Mouse (Mus musculus) embryonic facial prominence, embryonic 12.5 days (tissue): Measurements from ENCODE around the gene Aprt. TPM values are rescaled to one million over a fixed set of nuclear protein-coding genes. Genes with fewer than 3 reads are reported as not detected.

Source experiments
- ATAC-seq: fragments of 200-750 bp; cut with Nextera tagmentation; 2 replicates; pipeline ENCODE4 v1.8.0; 2017; ENCODE audit not compliant: insufficient number of reproducible peaks, insufficient read depth, low FRiP score, low TSS enrichment
- H3K27ac ChIP-seq: fragments of 300-500 bp; sonication (generic); 2 replicates; pipeline ENCODE4 v1.5.1; 2016; ENCODE audit warnings: mild to moderate bottlenecking
- H3K27me3 ChIP-seq: fragments of 300-500 bp; sonication (generic); 2 replicates; pipeline ENCODE4 v1.6.1; 2016; ENCODE audit warnings: mild to moderate bottlenecking, moderate library complexity
- H3K36me3 ChIP-seq: fragments of 300-500 bp; sonication (generic); 2 replicates; pipeline ENCODE4 v1.6.1; 2016; ENCODE audit warnings: mild to moderate bottlenecking
- H3K4me1 ChIP-seq: fragments of 300-500 bp; sonication (generic); 2 replicates; pipeline ENCODE4 v1.6.1; 2016
- H3K4me2 ChIP-seq: fragments of 300-500 bp; sonication (generic); replicated peaks from 2 replicates; pipeline ENCODE4 v1.6.1; 2016; ENCODE audit warnings: mild to moderate bottlenecking, moderate library complexity
- H3K4me3 ChIP-seq: fragments of 300-500 bp; sonication (generic); 2 replicates; pipeline ENCODE4 v1.5.1; 2016; ENCODE audit warnings: mild to moderate bottlenecking
- H3K9ac ChIP-seq: fragments of 300-500 bp; sonication (generic); 2 replicates; pipeline ENCODE4 v1.6.1; 2016; ENCODE audit warnings: mild to moderate bottlenecking, moderate library complexity
- H3K9me3 ChIP-seq: fragments of 300-500 bp; sonication (generic); 2 replicates; pipeline ENCODE4 v1.6.1; 2016; ENCODE audit warnings: mild to moderate bottlenecking, moderate library complexity
- WGBS: fragments of 180-500 bp; shearing (Covaris S2); methylation state at CpG from one replicate; pipeline ENCODE4 v1.1.7; 2016; 5-methylcytosine and 5-hydroxymethylcytosine counted together
- polyA plus RNA-seq: library from polyadenylated mRNA; unstranded; fragments of >200 nt; fragmentation: Nextera tagmentation; extraction: Ambion mirVana; gene quantifications from 2 replicates; pipeline ENCODE4 v1.2.1, GENCODE M21; 2016

The Aprt gene
- polyA plus RNA-seq, 1 experiment from 2014 or later: 289 TPM

DNA sequence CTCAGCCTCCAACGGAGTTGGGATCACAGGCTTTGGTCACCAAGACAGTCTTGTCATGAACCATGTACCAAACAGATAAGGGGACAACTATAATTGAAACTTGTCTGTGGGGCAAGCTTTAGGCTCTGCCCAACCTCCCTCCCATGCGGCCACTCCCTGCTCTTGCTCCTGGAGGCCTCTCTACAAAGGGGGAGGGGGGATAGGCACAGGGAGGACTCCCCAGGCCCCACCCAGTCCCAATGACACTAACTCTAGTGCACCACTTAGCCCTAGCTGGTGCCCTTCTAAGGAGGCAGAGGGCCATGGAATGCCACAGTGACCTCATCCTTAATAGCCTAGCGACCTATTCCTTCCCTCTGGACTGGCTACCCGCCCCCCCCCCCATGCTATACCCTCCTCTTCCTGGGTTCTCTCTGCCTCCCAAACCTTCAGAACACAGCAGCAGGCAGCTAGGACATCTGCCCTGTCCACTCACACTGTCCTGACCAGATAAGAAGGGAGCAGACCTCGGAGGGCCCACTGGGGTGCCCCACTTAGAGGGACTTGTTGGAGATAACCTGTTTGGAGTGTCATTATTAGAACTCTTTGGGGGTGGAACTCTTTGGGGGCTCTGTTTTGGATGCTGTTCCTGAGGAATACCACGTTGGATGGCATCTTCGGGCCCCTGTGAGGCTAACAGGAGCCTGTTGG, 30.5 kb downstream of the Aprt start:
- Histone ChIP-seq H3K4me3 (no peak overlapping the region), H3K36me3 (no peaks in the 10 kb centered on the region), H3K9me3 (no peaks in the 10 kb centered on the region), H3K4me1 (peaks cover 36% of the 10 kb centered on the region), H3K9ac (no peak overlapping the region), H3K27me3 (no peaks in the 10 kb centered on the region), H3K4me2 (no peak overlapping the region), H3K27ac (0 out of 2 replicates have a peak overlapping the region, but pooled peaks have one; percentile 23)
- 92% methylated on average over 7 of the region's 7 CpGs for WGBS
- no peak for ATAC-seq

DNA sequence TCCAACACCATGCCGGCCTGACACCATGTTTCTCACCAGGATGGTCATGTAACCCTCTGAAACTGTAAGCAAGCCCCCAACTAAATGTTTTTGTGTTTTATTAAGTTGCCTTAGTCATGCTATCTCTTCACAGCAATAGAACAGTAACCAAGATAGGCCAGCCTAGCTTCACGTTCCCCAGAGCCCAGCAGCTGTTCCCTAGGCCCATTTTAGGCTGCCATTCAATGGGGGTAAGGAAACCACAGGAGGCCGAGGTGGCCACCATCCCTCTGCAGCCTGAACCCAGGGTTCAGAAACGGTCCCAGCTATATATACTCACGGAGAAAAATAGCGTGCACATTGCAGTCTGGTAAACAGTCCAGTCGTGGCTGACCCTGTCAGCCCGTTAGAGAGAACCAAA, 32.6 kb downstream of the Aprt start:
- 82% methylated on average over 8 of the region's 8 CpGs for WGBS
- ATAC-seq: no peak

DNA sequence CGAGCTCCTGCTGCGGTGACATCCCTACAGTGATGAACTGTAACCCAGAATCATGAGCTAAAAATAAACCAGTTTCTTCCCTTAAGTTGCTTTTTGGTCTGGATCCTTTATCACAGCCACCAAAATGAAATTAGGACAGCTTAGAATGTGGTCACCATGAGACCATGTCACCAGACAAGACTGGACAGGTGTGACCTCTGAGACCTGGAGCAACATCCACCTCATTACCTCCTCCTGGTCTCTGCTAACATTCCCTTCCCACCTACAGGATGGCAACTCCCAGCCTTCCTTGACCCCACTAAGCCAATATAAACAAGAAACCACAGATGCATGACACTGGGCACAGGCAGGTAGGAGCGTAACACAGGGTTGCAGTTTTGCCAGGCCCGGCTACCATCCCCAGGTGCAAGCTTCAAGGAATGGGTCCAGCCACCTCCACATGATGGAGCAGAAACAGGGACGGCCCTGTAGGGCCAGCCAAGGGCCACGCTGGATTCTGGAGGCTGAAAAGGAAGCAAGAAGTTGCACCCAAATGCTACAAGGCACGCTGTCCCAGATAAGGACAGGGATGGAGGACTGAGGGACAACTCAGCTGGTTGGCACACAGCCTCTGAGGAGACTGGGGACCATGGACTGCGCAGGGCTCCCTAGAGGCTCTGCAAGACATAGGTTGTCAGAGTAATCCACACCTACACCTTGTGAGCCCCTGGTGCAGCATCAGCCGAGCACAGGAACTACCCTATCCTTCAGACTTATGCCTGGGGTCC, 38.2 kb downstream of the Aprt start:
- H3K27me3 ChIP-seq: no peaks in the 10 kb centered on the region
- H3K4me2 ChIP-seq: no peak overlapping the region
- ATAC-seq: no peak
- H3K4me1 ChIP-seq: peaks cover 10% of the 10 kb centered on the region
- H3K27ac ChIP-seq: no peak overlapping the region
- WGBS: 87% methylated on average over 9 of the region's 9 CpGs
- no peak overlapping the region for H3K4me3 ChIP-seq
- no peak overlapping the region for H3K9ac ChIP-seq
- no peaks in the 10 kb centered on the region for H3K9me3 ChIP-seq
- peaks cover 5% of the 10 kb centered on the region; the same call in 1 of the 2 replicates for H3K36me3 ChIP-seq

More for the DNA sequence above, 32.6 kb downstream of the Aprt start:
- peaks cover 21% of the 10 kb centered on the region for H3K4me1 ChIP-seq
- no peak overlapping the region for H3K27ac ChIP-seq
- no peaks in the 10 kb centered on the region for H3K9me3 ChIP-seq
- no peaks in the 10 kb centered on the region for H3K27me3 ChIP-seq
- H3K9ac ChIP-seq: no peak overlapping the region
- H3K4me3 ChIP-seq: no peak overlapping the region
- no peak overlapping the region for H3K4me2 ChIP-seq
- H3K36me3 ChIP-seq: no peaks in the 10 kb centered on the region

DNA sequence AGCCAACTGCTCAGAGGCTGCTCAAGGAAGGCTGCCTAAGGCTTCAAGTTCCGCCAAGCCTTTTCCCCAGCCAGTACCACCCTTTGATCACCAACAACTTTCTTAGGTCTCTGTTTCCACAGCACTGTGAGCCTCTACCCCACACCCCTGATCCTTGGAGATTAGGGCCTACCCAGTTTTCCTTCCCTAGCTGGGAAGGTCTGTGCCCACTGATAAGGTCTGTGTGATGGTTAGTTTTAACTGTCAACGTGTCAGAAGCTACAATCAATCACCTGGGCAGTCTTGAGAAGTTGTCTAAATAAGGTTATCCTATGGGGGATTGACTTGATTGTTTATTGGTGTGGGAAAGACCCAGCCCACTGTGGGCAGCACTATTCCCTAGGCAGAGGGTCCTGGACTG, 38.9 kb downstream of the Aprt start:
- peaks cover 5% of the 10 kb centered on the region; the same call in 1 of the 2 replicates for H3K36me3 ChIP-seq
- H3K4me1 ChIP-seq: peaks cover 10% of the 10 kb centered on the region
- no peaks in the 10 kb centered on the region for H3K9me3 ChIP-seq
- ATAC-seq: no peak; the same call in 1 of the 2 replicates
- 82% methylated on average over 2 of the region's 2 CpGs for WGBS
- no peaks in the 10 kb centered on the region for H3K27me3 ChIP-seq
- peak overlapping the region; percentile 58; the same call in 1 of the 2 replicates for H3K27ac ChIP-seq
- no peak overlapping the region for H3K9ac ChIP-seq
- H3K4me3 ChIP-seq: no peak overlapping the region
- no peak overlapping the region for H3K4me2 ChIP-seq

DNA sequence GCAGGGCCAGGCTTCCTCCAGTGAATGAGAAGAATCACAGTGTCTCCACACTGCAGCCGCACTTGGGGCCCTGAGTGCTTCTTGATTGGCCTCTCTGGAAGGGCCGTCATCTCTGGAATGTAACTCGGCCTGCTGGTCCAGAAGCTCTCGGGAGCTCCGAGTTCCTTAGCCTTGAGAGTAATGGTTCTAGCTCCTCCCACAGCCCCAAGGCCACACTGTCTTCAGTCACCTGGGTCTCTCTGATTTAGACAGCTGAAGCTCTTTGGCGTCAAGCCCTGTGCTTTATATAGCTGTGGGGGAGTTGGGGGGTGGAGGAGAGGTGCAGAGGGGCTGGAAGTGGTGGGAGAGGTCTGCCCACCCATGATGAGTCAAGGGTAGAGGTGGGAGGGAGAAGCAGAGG, 39.7 kb downstream of the Aprt start:
- no peak overlapping the region for H3K4me3 ChIP-seq
- H3K4me1 ChIP-seq: peaks cover 10% of the 10 kb centered on the region
- WGBS: 29% methylated on average over 6 of the region's 6 CpGs
- no peaks in the 10 kb centered on the region for H3K9me3 ChIP-seq
- peak overlapping the region; percentile 58 for H3K27ac ChIP-seq
- no peak overlapping the region for H3K4me2 ChIP-seq
- peak; percentile 57; the same call in 1 of the 2 replicates for ATAC-seq
- no peaks in the 10 kb centered on the region for H3K27me3 ChIP-seq
- peaks cover 5% of the 10 kb centered on the region; the same call in 1 of the 2 replicates for H3K36me3 ChIP-seq
- no peak overlapping the region for H3K9ac ChIP-seq

DNA sequence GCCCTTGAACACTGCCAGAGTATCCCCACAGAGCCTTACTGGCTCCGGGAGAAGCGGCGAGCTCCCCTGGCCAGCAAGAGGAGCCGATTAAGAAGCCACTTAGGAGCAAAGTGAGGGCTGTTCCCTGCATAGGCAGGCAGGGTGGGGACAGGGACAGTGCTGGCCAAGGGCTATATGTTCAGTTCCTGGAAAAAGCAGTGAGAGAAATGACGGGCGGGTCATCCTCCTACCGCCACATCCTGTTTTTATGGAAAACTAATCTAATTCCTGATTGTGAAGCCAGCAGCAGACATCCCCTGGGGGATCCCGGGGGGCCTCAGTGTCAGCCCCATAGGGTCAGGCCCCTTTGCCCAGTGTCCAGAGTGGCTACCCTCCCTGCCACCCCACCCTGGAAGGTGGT, 45.4 kb downstream of the Aprt start:
- ATAC-seq: no peak
- H3K4me2 ChIP-seq: no peak overlapping the region
- H3K4me3 ChIP-seq: no peak overlapping the region
- peaks cover 13% of the 10 kb centered on the region for H3K4me1 ChIP-seq
- no peak overlapping the region for H3K9ac ChIP-seq
- H3K27ac ChIP-seq: no peak overlapping the region
- WGBS: 83% methylated on average over 8 of the region's 8 CpGs
- 0 out of 2 replicates have a peak, but pooled peaks cover 4% of the 10 kb centered on the region for H3K9me3 ChIP-seq
- no peaks in the 10 kb centered on the region for H3K27me3 ChIP-seq
- H3K36me3 ChIP-seq: no peaks in the 10 kb centered on the region

DNA sequence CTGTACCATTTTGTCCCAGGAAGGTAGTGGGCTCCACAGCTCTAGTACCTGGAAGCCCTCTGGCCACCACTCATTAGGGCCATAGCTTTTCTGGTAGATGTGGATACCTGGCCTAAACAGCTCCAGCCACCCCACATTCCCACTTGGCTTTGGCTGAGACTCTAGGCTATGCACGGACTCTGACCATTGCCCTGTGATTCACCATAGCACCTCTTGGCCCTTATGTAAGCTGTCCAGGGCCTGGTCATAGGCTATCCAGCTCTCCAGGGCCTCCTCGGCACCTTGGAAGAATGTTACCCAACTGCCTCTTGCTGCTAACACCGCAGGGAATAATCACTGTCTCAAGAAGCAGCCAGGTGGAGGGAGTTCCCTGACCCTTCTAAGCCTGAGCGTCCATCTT, 47.5 kb downstream of the Aprt start:
- WGBS: 89% methylated on average over 4 of the region's 4 CpGs
- no peak for ATAC-seq

DNA sequence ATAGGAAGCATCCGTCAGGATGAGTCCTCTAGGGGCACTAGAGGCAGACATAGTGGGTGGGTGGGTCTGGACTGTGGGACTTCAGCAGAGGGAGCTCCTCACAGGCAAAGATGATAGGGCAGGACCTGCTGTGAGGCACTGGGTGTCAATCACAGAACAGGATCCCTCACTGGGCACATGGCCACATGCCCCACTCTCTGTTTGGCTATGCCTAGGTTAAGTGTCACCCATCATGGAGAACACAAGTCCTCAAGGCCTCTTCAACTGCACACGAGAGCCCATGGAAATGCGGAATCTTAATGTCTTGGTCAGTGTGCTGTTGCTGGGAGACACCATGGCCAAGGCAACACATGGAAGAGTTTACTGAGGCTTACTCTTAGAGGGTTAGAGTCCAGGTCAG, 48.8 kb downstream of the Aprt start:
- Histone ChIP-seq H3K27ac (no peak overlapping the region), H3K9me3 (0 out of 2 replicates have a peak, but pooled peaks cover 4% of the 10 kb centered on the region), H3K4me1 (peaks cover 38% of the 10 kb centered on the region), H3K4me2 (no peak overlapping the region), H3K9ac (no peak overlapping the region), H3K36me3 (no peaks in the 10 kb centered on the region), H3K4me3 (no peak overlapping the region), H3K27me3 (no peaks in the 10 kb centered on the region)
- WGBS: 91% methylated on average over 3 of the region's 3 CpGs
- ATAC-seq: no peak

More for the DNA sequence above, 47.5 kb downstream of the Aprt start:
- H3K4me2 ChIP-seq: no peak overlapping the region
- H3K9ac ChIP-seq: no peak overlapping the region
- H3K27me3 ChIP-seq: no peaks in the 10 kb centered on the region
- H3K36me3 ChIP-seq: no peaks in the 10 kb centered on the region
- peaks cover 26% of the 10 kb centered on the region for H3K4me1 ChIP-seq
- H3K4me3 ChIP-seq: no peak overlapping the region
- 0 out of 2 replicates have a peak, but pooled peaks cover 4% of the 10 kb centered on the region for H3K9me3 ChIP-seq
- no peak overlapping the region for H3K27ac ChIP-seq

DNA sequence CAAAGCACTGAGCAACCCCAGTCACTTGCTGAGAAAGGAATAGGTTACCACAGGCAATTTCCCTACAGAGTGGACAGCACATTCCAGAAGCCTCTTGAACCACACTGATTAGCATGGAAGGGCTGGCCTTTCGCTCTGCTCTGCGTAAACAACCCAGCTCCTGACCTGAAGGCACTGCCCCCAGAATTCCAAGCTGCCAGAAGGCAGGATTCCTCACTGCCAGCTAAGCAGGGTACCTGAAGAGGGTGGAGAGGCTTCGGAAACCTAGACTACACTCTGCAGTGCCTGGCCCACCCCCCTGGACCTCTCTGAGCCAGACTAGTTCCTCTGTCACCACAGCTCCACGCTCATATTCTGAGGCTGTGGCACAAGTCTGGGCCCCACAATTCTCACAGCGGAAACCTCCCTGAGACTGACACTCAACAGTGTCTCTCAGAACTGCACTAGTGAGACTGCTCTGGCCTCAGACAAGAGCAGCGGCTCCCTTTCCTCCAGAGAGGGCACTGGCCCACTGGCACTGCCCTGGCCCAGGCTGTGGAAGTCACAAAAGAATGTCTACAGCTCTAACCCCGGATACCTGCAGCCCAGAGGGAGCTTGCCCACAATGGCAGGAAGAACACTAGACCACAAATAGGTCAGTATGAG, 50.1 kb downstream of the Aprt start:
- no peaks in the 10 kb centered on the region for H3K36me3 ChIP-seq
- peaks cover 39% of the 10 kb centered on the region for H3K4me1 ChIP-seq
- ATAC-seq: no peak
- H3K4me2 ChIP-seq: no peak overlapping the region
- no peak overlapping the region for H3K9ac ChIP-seq
- H3K27me3 ChIP-seq: no peaks in the 10 kb centered on the region
- 0 out of 2 replicates have a peak, but pooled peaks cover 4% of the 10 kb centered on the region for H3K9me3 ChIP-seq
- no peak overlapping the region for H3K4me3 ChIP-seq
- 0 out of 2 replicates have a peak overlapping the region, but pooled peaks have one; percentile 4 for H3K27ac ChIP-seq
- 51% methylated on average over 7 of the region's 7 CpGs for WGBS

DNA sequence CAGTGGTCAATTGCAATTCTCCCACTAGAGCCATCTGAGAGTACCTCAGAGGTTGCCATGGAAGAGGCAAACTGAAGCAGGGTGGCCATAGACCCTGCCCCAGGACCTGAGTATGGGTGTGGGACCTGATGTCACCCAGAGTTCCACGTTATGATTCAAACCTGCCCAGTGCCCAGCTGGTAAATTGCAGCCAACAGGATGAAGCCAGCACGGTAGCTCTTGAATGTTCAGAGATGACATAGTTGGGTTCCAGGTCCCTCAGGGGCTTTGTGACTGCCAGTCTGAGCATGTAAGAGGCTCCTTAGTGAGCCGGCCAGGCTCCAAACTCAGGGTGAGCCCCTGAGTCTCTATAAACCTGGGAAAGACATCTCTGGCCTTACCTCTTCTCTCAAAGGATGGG, 50.6 kb downstream of the Aprt start:
- Histone ChIP-seq H3K4me2 (no peak overlapping the region), H3K27ac (0 out of 2 replicates have a peak overlapping the region, but pooled peaks have one; percentile 4), H3K4me3 (no peak overlapping the region), H3K9me3 (0 out of 2 replicates have a peak, but pooled peaks cover 4% of the 10 kb centered on the region), H3K4me1 (peaks cover 34% of the 10 kb centered on the region), H3K36me3 (no peaks in the 10 kb centered on the region), H3K27me3 (no peaks in the 10 kb centered on the region), H3K9ac (no peak overlapping the region)
- ATAC-seq: no peak
- WGBS: 61% methylated on average over 3 of the region's 3 CpGs

DNA sequence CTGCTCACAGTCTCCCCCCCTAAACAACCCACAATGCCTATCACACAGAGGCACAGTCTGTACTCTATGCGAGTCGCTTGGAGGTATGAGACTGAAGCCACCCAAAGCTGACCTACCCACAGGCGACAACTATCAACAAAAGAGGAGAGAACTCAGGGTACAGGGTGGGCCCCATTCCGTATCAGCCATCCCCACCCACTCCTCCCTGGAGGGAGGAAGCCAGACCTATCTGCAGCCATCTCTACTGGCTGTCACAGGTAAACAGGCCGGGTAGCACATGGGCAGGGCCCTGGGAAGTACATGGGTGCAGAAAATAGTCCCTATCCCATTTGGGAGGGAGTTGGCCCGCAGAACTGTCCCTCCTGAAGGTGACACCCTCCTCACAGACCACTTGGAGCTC, 51.7 kb downstream of the Aprt start:
- H3K4me1 ChIP-seq: peaks cover 34% of the 10 kb centered on the region
- 0 out of 2 replicates have a peak overlapping the region, but pooled peaks have one; percentile 30 for H3K27ac ChIP-seq
- H3K27me3 ChIP-seq: no peaks in the 10 kb centered on the region
- H3K4me3 ChIP-seq: no peak overlapping the region
- no peak overlapping the region for H3K4me2 ChIP-seq
- H3K36me3 ChIP-seq: no peaks in the 10 kb centered on the region
- 0 out of 2 replicates have a peak, but pooled peaks cover 4% of the 10 kb centered on the region for H3K9me3 ChIP-seq
- no peak overlapping the region for H3K9ac ChIP-seq
- WGBS: 80% methylated on average over 6 of the region's 6 CpGs
- no peak for ATAC-seq
